Mouse (Mus musculus) C2C12 (cell line): ENCODE measurements around the gene Tnc. TPM values are rescaled to one million over a fixed set of nuclear protein-coding genes. Genes with fewer than 3 reads are reported as not detected.
"Not testable (repeated sequence)": the region's sequence is repeated elsewhere in the genome, so short reads cannot be mapped to it uniquely, and the experiment has no call there.

ENCODE experiments used
- H3K27me3 ChIP-seq: one replicate; pipeline ENCODE4 v1.6.1; 2011; ENCODE audit not compliant: control insufficient read depth, insufficient read depth, insufficient read length
- H3K36me3 ChIP-seq: one replicate; pipeline ENCODE4 v1.6.1; 2011; ENCODE audit not compliant: control insufficient read depth, insufficient read depth
- H3K4me3 ChIP-seq: one replicate; pipeline ENCODE4 v1.5.1; 2011; ENCODE audit warnings: mild to moderate bottlenecking, control low read depth; ENCODE audit not compliant: poor library complexity, insufficient read depth, severe bottlenecking
- H3K79me2 ChIP-seq: one replicate; pipeline ENCODE4 v1.6.1; 2011; ENCODE audit not compliant: control insufficient read depth, insufficient read depth
- H3K79me3 ChIP-seq: one replicate; pipeline ENCODE4 v1.6.1; 2011; ENCODE audit warnings: low read depth, control low read depth
- H3ac ChIP-seq: one replicate; pipeline ENCODE3; 2011; ENCODE audit warnings: low read depth; ENCODE audit not compliant: control insufficient read depth, insufficient read length
- CEBPB ChIP-seq: IDR thresholded peaks from one replicate; pipeline ENCODE4 v1.6.1; 2011; ENCODE audit warnings: low read depth, mild to moderate bottlenecking, control low read depth, moderate library complexity
- CTCF ChIP-seq: IDR thresholded peaks from one replicate; pipeline ENCODE4 v1.5.1; 2011; ENCODE audit not compliant: control insufficient read depth, insufficient read depth, insufficient read length
- FOSL1 ChIP-seq: IDR thresholded peaks from one replicate; pipeline ENCODE4 v1.8.0; 2011; ENCODE audit warnings: mild to moderate bottlenecking, low read length; ENCODE audit not compliant: poor library complexity, insufficient read depth, severe bottlenecking
- MAX ChIP-seq: IDR thresholded peaks from one replicate; pipeline ENCODE4 v1.6.1; 2011; ENCODE audit warnings: mild to moderate bottlenecking, control low read depth
- MYOD1 ChIP-seq: IDR thresholded peaks from one replicate; pipeline ENCODE4 v1.6.1; 2011; ENCODE audit warnings: low read depth; ENCODE audit not compliant: control insufficient read depth, insufficient read length
- MYOG ChIP-seq: IDR thresholded peaks from one replicate; pipeline ENCODE4 v1.6.1; 2011; ENCODE audit not compliant: control insufficient read depth, insufficient read length; ENCODE audit errors: extremely low read depth
- USF1 ChIP-seq: IDR thresholded peaks from one replicate; pipeline ENCODE4 v1.6.1; 2011; ENCODE audit warnings: low read depth, mild to moderate bottlenecking, control low read depth, moderate library complexity
- polyA plus RNA-seq: library from polyadenylated mRNA; unstranded; fragments of >200 nt; fragmentation: generic; extraction: Trizol; gene quantifications from one replicate; pipeline ENCODE4 v1.2.1, GENCODE M21; 2012; ENCODE audit warnings: missing spikeins

Tnc gene
- polyA plus RNA-seq, 1 experiment, result 29.5 TPM

DNA sequence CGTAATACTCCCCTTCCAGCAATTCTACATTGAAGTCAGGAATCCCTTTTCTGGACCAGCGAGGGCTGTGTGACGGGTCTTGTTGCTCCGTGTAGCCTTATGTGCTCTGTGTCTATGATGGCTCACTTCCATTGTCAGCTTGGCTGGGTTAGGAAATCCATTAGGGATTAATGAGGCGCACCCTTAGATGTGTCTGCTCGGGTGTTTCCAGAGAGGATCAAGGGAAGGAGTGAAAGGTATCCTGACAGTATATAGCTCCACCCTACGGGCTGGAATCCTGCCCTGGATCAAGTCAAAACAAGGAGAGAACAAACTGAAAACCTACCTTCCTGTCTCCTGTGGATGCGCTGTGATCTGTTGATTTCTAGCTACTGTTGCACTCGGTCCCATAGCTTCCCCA, 96.8 kb downstream of the Tnc start:
- Histone ChIP-seq H3K79me2 (no peaks in the 10 kb centered on the region), H3K4me3 (no peak overlapping the region), H3K36me3 (no peaks in the 10 kb centered on the region), H3ac (no peak overlapping the region), H3K79me3 (no peaks in the 10 kb centered on the region), H3K27me3 (no peaks in the 10 kb centered on the region)
- TF ChIP-seq FOSL1, result no peak
- TF ChIP-seq MYOG, result no peak
- TF ChIP-seq USF1, result no peak
- no peak for TF ChIP-seq CTCF

DNA sequence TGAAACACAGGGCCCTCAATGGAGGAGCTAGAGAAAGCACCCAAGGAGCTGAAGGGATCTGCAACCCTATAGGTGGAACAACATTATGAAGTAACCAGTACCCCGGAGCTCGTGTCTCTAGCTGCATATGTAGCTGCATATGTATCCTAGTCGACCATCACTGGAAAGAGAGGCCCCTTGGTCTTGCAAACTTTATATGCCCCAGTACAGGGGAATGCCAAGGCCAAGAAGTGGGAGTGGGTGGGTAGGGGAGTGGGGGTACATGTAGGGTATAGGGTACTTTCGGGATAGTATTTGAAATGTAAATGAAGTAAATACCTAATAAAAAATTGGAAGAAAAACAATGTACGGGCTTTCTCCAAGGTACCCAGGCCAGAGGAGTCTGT, 98.1 kb downstream of the Tnc start:
- not testable (repeated sequence) for H3K36me3 ChIP-seq, H3K27me3 ChIP-seq, H3K79me3 ChIP-seq, H3ac ChIP-seq, H3K79me2 ChIP-seq, H3K4me3 ChIP-seq

DNA sequence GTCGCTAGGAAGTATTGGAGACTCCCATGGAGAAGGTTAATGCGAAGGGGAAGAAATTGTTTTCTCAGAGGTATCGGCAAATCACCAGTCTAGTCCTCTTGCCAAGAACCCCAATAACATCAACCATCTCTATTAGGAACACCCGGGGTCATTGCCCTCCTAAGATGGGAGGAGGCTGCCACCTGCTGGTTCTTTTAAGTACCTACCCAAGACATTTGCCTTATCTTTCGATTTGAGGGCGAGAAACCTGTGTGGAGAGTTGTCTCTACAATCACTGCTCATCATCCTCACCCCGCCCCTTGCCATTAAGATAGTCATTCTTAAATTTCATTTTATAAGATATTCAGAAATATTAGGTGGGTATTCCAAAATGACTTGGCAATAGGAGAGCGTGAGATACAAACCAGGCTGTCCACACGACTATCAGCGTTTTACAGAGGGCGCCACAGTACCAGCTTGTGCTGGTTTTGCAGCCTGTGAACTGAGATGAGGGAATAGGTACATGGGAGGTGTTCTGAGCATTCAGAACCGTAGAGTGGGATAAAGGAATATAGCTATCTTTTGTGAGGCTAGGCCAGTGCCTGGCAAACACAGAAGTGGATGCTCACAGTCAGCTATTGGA, 98.6 kb downstream of the Tnc start:
- H3K27me3 ChIP-seq, result no peaks in the 10 kb centered on the region
- no peaks in the 10 kb centered on the region for H3K79me3 ChIP-seq
- H3K36me3 ChIP-seq, result no peaks in the 10 kb centered on the region
- no peak overlapping the region for H3K4me3 ChIP-seq
- TF ChIP-seq MAX, result no peak
- TF ChIP-seq CTCF, result peak; percentile 25
- TF ChIP-seq USF1, result no peak
- no peak for TF ChIP-seq FOSL1
- no peaks in the 10 kb centered on the region for H3K79me2 ChIP-seq
- H3ac ChIP-seq, result no peak overlapping the region

DNA sequence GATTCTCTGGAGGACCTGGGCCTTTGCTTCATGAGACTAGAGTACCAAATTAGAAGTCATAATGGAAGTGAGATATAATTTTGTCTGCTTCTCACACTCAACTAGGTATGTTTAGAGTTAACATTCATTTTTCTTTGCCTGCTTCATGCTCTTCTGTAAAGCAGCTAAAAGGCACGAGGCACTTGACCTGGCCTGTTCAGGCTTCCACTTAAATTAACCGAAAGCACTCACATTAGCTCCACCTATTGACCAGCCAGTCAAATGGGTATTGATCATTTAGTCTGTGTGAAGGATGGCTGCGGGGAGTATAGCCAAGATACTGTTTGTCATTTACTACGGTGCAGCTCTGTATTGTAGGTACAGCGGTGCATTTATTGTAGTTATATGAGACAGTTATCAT, 103.0 kb downstream of the Tnc start:
- Histone ChIP-seq H3K79me2 (no peaks in the 10 kb centered on the region), H3K36me3 (no peaks in the 10 kb centered on the region), H3K27me3 (no peaks in the 10 kb centered on the region), H3K79me3 (no peaks in the 10 kb centered on the region), H3ac (no peak overlapping the region), H3K4me3 (no peak overlapping the region)
- TF ChIP-seq USF1, result no peak
- TF ChIP-seq MYOD1, result no peak
- TF ChIP-seq CEBPB, result no peak
- TF ChIP-seq FOSL1, result no peak

DNA sequence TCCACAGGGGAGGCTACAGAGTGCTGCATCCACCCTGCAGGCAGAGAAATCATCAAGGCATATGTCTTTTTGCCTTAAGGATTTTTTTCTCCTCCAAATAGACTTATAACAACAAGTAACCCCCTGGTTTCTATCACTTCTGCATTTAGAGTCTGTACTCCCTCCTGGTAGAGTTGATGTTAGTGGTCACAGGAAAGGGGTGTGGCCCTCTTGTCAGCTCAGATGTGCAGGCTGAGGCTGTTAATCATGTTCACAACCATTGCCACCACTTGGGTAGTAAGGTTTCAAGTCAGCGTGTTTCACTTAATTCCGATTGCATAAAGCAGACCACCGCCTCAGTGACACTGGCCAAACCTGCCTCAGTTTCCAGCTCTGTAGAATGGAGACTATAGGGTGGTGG, 103.9 kb downstream of the Tnc start:
- H3K4me3 ChIP-seq, result no peak overlapping the region
- no peak for TF ChIP-seq FOSL1
- TF ChIP-seq USF1, result no peak
- no peak for TF ChIP-seq MYOD1
- no peak for TF ChIP-seq CEBPB
- TF ChIP-seq MAX, result no peak
- TF ChIP-seq MYOG, result no peak
- no peak for TF ChIP-seq CTCF
- H3K27me3 ChIP-seq, result no peaks in the 10 kb centered on the region
- H3K79me3 ChIP-seq, result no peaks in the 10 kb centered on the region
- no peaks in the 10 kb centered on the region for H3K36me3 ChIP-seq
- H3ac ChIP-seq, result no peak overlapping the region
- H3K79me2 ChIP-seq, result no peaks in the 10 kb centered on the region

DNA sequence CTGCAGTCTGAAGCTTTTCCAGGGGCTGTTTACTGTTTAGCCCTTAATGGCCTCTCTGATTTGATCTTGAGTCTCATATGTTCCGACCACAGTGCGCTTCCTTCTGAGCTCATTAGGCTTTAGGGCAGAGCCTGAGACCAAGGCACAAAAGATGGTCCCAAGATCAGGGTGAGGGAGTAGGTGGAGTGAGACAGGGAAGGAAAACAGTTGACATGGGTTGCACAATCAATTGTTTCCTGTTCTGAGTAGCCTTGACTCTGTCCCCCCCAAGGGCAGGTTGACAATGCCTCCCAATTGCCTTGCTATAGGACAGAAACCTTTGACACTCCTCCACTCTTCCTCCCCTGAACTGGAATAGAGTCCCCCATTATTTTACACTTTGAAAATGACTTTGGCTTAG, 105.4 kb downstream of the Tnc start:
- no peak for TF ChIP-seq CEBPB
- no peak for TF ChIP-seq MYOG
- TF ChIP-seq USF1, result no peak
- no peak for TF ChIP-seq MAX
- no peak for TF ChIP-seq MYOD1
- TF ChIP-seq CTCF, result no peak
- no peak for TF ChIP-seq FOSL1
- H3K4me3 ChIP-seq, result no peak overlapping the region
- H3K36me3 ChIP-seq, result no peaks in the 10 kb centered on the region
- no peaks in the 10 kb centered on the region for H3K79me2 ChIP-seq
- no peaks in the 10 kb centered on the region for H3K79me3 ChIP-seq
- no peak overlapping the region for H3ac ChIP-seq
- no peaks in the 10 kb centered on the region for H3K27me3 ChIP-seq
